Mouse (Mus musculus) intestine, embryonic 16.5 days (tissue): ENCODE results near the gene Ppm1m. TPM values are rescaled to one million over a fixed set of nuclear protein-coding genes. Genes with fewer than 3 reads are reported as not detected.

Source experiments
- ATAC-seq: fragments of 200-750 bp; cut with Nextera tagmentation; 2 replicates; pipeline ENCODE4 v1.8.0; 2017; ENCODE audit warnings: moderate TSS enrichment, moderate library complexity
- H3K27ac ChIP-seq: fragments of 300-500 bp; sonication (generic); 2 replicates; pipeline ENCODE4 v1.5.1; 2014; ENCODE audit warnings: mild to moderate bottlenecking, low read length
- H3K27me3 ChIP-seq: fragments of 300-500 bp; sonication (generic); replicated peaks from 2 replicates; pipeline ENCODE4 v1.6.1; 2014; ENCODE audit warnings: low read length, control low read depth, mixed read lengths; ENCODE audit not compliant: control insufficient read depth, insufficient read depth
- H3K36me3 ChIP-seq: fragments of 300-500 bp; sonication (generic); 2 replicates; pipeline ENCODE4 v1.6.1; 2014; ENCODE audit warnings: low read length, control low read depth; ENCODE audit not compliant: control insufficient read depth, insufficient read depth
- H3K4me1 ChIP-seq: fragments of 300-500 bp; sonication (generic); 2 replicates; pipeline ENCODE4 v1.6.1; 2014; ENCODE audit warnings: low read length, control low read depth, mixed read lengths; ENCODE audit not compliant: control insufficient read depth, insufficient read depth
- H3K4me2 ChIP-seq: fragments of 300-500 bp; sonication (generic); 2 replicates; pipeline ENCODE4 v1.6.1; 2014; ENCODE audit warnings: low read depth, low read length, control low read depth
- H3K4me3 ChIP-seq: fragments of 300-500 bp; sonication (generic); 2 replicates; pipeline ENCODE4 v1.5.1; 2014; ENCODE audit warnings: mild to moderate bottlenecking, low read length
- H3K9ac ChIP-seq: fragments of 300-500 bp; sonication (generic); 2 replicates; pipeline ENCODE4 v1.6.1; 2014; ENCODE audit warnings: low read depth, low read length
- H3K9me3 ChIP-seq: fragments of 300-500 bp; sonication (generic); 2 replicates; pipeline ENCODE4 v1.6.1; 2016; ENCODE audit warnings: low read length, control low read depth; ENCODE audit not compliant: control insufficient read depth
- WGBS: fragments of 180-500 bp; shearing (Covaris S2); extraction: QIAGEN DNeasy Blood & Tissue Kit; methylation state at CpG from one replicate; pipeline ENCODE4 v1.1.7; 2014; 5-methylcytosine and 5-hydroxymethylcytosine counted together
- polyA plus RNA-seq: library from polyadenylated mRNA; unstranded; fragments of >200 nt; fragmentation: Nextera tagmentation; extraction: Ambion mirVana; gene quantifications from 2 replicates; pipeline ENCODE4 v1.2.1, GENCODE M21; 2015

The Ppm1m gene
- polyA plus RNA-seq, 1 experiment from 2014 or later = 26.3 TPM

DNA sequence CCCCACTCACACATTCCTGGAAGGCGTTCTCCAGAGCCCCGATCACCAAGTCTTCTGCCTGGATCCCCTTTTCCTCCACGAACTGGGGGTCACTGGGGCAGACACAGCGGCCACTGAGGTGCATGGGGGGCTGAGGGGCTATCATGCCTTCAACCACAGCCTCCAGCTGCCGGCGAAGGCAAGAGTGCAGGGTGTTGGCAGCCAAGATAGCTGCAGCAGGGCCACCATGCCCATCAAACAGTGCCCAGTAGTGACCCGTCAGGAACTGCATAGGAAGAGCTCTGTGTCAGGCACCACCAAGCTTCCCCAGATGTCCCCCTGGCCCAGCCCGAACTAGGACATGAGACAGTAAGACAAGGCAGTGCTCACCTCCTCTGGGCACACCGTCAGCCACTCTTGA is 1.8 kb downstream of the Ppm1m start:
- H3K27ac ChIP-seq = no peak overlapping the region
- no peak overlapping the region for H3K4me2 ChIP-seq
- H3K36me3 ChIP-seq = 0 out of 2 replicates have a peak, but pooled peaks cover 4% of the 10 kb centered on the region
- H3K27me3 ChIP-seq = no peaks in the 10 kb centered on the region
- H3K4me1 ChIP-seq = peaks cover 17% of the 10 kb centered on the region
- 92% methylated on average over 9 of the region's 9 CpGs for WGBS
- H3K9ac ChIP-seq = no peak overlapping the region
- H3K9me3 ChIP-seq = no peaks in the 10 kb centered on the region
- no peak overlapping the region for H3K4me3 ChIP-seq
- no peak for ATAC-seq

DNA sequence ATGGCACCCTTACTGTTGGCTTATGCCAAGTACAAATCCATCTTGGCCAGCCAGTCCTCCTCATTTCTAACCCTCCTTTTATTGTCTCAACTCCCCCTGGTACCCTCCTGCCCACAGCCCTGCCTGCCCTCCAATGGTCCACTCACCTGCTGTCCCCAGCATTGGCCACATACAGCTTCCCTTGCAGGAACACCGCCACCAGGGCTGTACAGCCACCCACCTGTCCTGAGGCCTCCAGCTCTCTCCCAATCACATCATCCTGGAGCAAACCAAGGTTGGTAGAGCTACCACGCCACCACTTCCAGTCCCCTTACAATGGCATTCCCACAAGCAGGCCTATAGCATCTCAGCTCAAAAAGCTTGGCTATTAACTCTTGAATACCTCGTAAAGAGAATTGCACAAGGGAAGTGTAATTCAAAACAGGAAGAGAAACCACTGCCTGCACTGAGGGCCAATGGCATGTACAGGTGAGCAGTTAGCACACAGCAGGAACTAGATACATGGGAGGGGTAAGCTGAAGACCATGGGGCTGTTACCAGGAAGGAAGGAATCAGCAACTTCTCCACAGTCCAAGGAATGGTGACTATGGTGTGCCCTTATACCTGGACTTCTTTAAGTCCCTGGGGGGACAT is 2.3 kb downstream of the Ppm1m start:
- Histone ChIP-seq H3K27me3 (no peaks in the 10 kb centered on the region), H3K9me3 (no peaks in the 10 kb centered on the region), H3K4me1 (peaks cover 15% of the 10 kb centered on the region), H3K4me3 (no peak overlapping the region), H3K9ac (no peak overlapping the region), H3K4me2 (no peak overlapping the region), H3K27ac (no peak overlapping the region), H3K36me3 (peaks cover 4% of the 10 kb centered on the region; the same call in 1 of the 2 replicates)
- no peak for ATAC-seq
- WGBS = 84% methylated on average over 3 of the region's 3 CpGs

GRCm38 (mm10) chr9:106195693-106196092 is 3.9 kb downstream of the Ppm1m start:
- Histone ChIP-seq H3K4me2 (no peak overlapping the region), H3K9ac (no peak overlapping the region), H3K4me1 (peaks cover 14% of the 10 kb centered on the region), H3K36me3 (peaks cover 7% of the 10 kb centered on the region; the same call in 1 of the 2 replicates), H3K9me3 (no peaks in the 10 kb centered on the region), H3K27ac (no peak overlapping the region), H3K27me3 (no peaks in the 10 kb centered on the region), H3K4me3 (no peak overlapping the region)
- ATAC-seq = no peak
- WGBS = 84% methylated on average over 8 of the region's 8 CpGs

DNA sequence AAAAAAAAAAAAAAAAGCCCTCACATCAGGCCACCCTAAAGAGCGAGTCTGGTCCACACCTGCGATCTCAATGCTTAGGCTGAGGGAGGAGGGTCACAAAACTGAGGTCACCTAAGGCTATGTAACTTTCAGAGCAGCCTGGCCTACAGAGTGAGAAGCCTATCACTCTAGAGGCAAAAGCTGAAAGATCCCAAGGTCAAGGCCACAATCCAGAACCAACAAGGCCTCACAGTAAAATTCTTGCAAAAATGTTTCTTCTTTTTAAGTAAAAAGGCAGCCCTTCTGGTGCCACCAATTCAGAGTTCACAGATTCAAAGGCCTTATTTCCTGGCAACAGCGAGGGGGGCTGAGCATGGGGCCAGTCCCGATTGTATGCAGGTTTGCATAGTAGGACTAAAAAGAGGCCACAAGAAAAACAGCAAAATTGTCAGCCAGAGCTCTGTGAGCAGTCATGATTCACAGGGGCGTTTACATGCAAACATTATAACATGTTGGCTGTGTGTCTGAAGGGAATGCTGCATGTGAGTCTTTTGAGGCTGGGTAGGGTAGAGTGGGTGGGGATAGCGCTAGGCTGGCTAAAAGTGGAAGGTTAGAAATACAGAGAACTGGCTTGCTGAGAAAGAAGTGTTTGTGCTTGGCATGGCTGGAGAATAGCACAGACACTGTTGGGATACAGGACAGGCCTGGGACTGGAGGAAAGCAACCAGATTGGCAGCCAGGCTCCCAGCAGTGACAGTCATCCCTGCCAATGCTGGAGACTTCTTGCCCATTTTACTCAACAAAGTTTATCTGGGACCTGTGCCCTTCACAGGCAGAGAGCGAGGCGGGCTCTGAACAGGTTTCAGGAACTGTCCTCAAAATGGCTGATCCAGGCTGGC is 5.4 kb downstream of the Ppm1m start:
- 92% methylated on average over 8 of the region's 8 CpGs for WGBS
- Histone ChIP-seq H3K4me3 (no peak overlapping the region), H3K9me3 (no peaks in the 10 kb centered on the region), H3K36me3 (peaks cover 7% of the 10 kb centered on the region; the same call in 1 of the 2 replicates), H3K27me3 (no peaks in the 10 kb centered on the region), H3K9ac (no peak overlapping the region), H3K4me2 (no peak overlapping the region), H3K27ac (no peak overlapping the region), H3K4me1 (peaks cover 9% of the 10 kb centered on the region)
- ATAC-seq = no peak

- WGBS = 81% methylated on average over 1 of the region's 1 CpGs
- Histone ChIP-seq H3K27ac (no peak overlapping the region), H3K4me1 (peaks cover 3% of the 10 kb centered on the region; the same call in 1 of the 2 replicates), H3K9me3 (no peaks in the 10 kb centered on the region), H3K4me3 (no peak overlapping the region), H3K4me2 (no peak overlapping the region), H3K9ac (no peak overlapping the region), H3K36me3 (peaks cover 11% of the 10 kb centered on the region; the same call in 1 of the 2 replicates), H3K27me3 (no peaks in the 10 kb centered on the region)
- no peak for ATAC-seq
Observed at GRCm38 (mm10) chr9:106192998-106193397, 6.5 kb downstream of the Ppm1m start.

DNA sequence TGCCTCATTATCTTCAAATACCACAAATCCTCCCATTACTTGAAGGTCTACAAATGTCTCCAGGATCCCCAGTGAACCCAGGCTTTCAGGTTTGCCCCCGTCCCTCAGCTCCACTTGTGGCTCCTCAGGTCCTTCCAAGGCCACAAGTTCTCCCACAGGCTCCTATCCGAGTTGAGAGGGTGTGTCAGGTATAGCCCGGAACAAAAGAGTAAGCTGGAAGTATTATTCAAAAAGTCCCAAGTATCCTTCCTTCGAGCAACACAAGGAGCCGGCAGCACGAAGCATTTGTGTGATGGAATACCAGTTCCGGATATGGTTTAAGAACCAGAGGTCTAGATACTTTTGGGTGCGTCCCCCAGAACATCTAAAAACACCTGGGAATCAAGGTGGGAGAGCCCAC is 7.5 kb downstream of the Ppm1m start:
- no peak for ATAC-seq
- WGBS = 90% methylated on average over 8 of the region's 8 CpGs
- no peaks in the 10 kb centered on the region for H3K9me3 ChIP-seq
- H3K27ac ChIP-seq = no peak overlapping the region
- no peaks in the 10 kb centered on the region for H3K4me1 ChIP-seq
- no peak overlapping the region for H3K9ac ChIP-seq
- H3K4me2 ChIP-seq = no peak overlapping the region
- no peaks in the 10 kb centered on the region for H3K27me3 ChIP-seq
- H3K36me3 ChIP-seq = peaks cover 17% of the 10 kb centered on the region; the same call in 1 of the 2 replicates
- no peak overlapping the region for H3K4me3 ChIP-seq

GRCm38 (mm10) chr9:106191355-106191754 is 8.2 kb downstream of the Ppm1m start:
- ATAC-seq = no peak
- 100% methylated on average over 1 of the region's 1 CpGs for WGBS
- Histone ChIP-seq H3K4me3 (no peak overlapping the region), H3K9me3 (no peaks in the 10 kb centered on the region), H3K36me3 (peaks cover 17% of the 10 kb centered on the region; the same call in 1 of the 2 replicates), H3K27ac (no peak overlapping the region), H3K4me2 (no peak overlapping the region), H3K27me3 (no peaks in the 10 kb centered on the region), H3K4me1 (no peaks in the 10 kb centered on the region), H3K9ac (no peak overlapping the region)

DNA sequence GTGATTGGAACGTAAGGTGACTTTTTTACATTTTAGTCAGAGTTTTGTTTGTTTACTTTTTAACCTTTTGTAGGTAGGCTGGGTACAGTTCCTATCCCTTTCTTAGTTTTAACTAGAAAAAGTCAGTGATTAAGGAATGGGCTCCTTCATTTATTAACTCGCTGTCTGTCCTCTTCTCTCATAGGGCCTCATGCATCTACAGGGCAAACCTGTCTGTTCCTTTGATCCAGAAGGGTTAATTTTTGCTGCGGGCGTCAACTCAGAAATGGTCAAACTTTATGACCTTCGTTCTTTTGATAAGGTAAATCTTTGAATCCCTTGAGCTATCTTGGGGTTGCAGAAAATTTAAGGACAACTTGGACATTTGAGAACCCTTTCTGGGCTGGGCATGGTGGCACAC is 15.6 kb downstream of the Ppm1m start:
- Histone ChIP-seq H3K27me3 (no peaks in the 10 kb centered on the region), H3K4me1 (no peaks in the 10 kb centered on the region), H3K27ac (no peak overlapping the region), H3K9ac (no peak overlapping the region), H3K9me3 (no peaks in the 10 kb centered on the region), H3K36me3 (peaks cover 26% of the 10 kb centered on the region), H3K4me3 (no peak overlapping the region), H3K4me2 (no peak overlapping the region)
- WGBS = 71% methylated on average over 5 of the region's 5 CpGs
- no peak for ATAC-seq

DNA sequence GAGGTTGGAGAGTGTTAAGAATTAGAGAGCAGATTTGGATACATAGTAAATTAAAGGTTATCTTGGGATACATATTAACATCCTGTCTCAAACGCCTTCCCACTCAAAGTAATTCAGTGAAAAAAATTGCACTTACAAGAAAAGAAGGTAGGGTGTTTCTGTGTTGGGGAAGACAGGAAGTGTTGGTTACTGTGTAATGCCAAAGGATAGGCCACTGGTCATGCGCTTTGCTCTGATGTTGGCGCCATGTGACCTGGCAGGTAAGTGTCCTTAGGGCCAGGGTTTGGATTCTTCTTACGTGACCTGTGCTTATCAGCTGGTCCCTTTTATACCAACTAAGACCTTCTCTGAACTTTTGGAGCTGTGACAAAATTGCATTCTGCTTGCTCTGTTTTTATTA is 17.4 kb downstream of the Ppm1m start:
- 88% methylated on average over 4 of the region's 4 CpGs for WGBS
- no peaks in the 10 kb centered on the region for H3K27me3 ChIP-seq
- no peaks in the 10 kb centered on the region for H3K9me3 ChIP-seq
- H3K9ac ChIP-seq = no peak overlapping the region
- H3K4me1 ChIP-seq = no peaks in the 10 kb centered on the region
- ATAC-seq = no peak
- no peak overlapping the region for H3K4me2 ChIP-seq
- H3K4me3 ChIP-seq = no peak overlapping the region
- peaks cover 21% of the 10 kb centered on the region for H3K36me3 ChIP-seq
- no peak overlapping the region for H3K27ac ChIP-seq
